Mouse (Mus musculus) ES-Bruce4 (cell line): ENCODE results near the gene Prss45. TPM values are rescaled to one million over a fixed set of nuclear protein-coding genes. Genes with fewer than 3 reads are reported as not detected.

Source experiments
- H3K27ac ChIP-seq: 2 replicates; pipeline ENCODE4 v1.5.1; 2012; ENCODE audit warnings: low read length, inconsistent platforms; ENCODE audit not compliant: insufficient read depth
- H3K27me3 ChIP-seq: 2 replicates; pipeline ENCODE4 v1.6.1; 2012; ENCODE audit warnings: mild to moderate bottlenecking, low read length, inconsistent platforms; ENCODE audit not compliant: control insufficient read depth, poor library complexity, insufficient read depth, severe bottlenecking
- H3K36me3 ChIP-seq: 2 replicates; pipeline ENCODE4 v1.6.1; 2012; ENCODE audit warnings: inconsistent platforms, mild to moderate bottlenecking, low read length, moderate library complexity; ENCODE audit not compliant: control insufficient read depth, poor library complexity, insufficient read depth, severe bottlenecking
- H3K4me1 ChIP-seq: one replicate; pipeline ENCODE4 v1.8.1; 2011; ENCODE audit warnings: low read length; ENCODE audit not compliant: control insufficient read depth, insufficient read depth
- H3K4me3 ChIP-seq: 2 replicates; pipeline ENCODE4 v1.5.1; 2011; ENCODE audit warnings: low read depth, mild to moderate bottlenecking, low read length
- H3K9ac ChIP-seq: 2 replicates; pipeline ENCODE4 v1.6.1; 2012; ENCODE audit warnings: low read depth, mild to moderate bottlenecking, inconsistent platforms; ENCODE audit not compliant: poor library complexity, severe bottlenecking
- H3K9me3 ChIP-seq: replicated peaks from 2 replicates; pipeline ENCODE4 v1.6.1; 2012; ENCODE audit warnings: mild to moderate bottlenecking, low read length, inconsistent platforms; ENCODE audit not compliant: control insufficient read depth, poor library complexity, insufficient read depth, severe bottlenecking
- CTCF ChIP-seq: IDR thresholded peaks from one replicate; pipeline ENCODE4 v1.8.1; 2011; ENCODE audit warnings: low read depth, low read length
- EP300 ChIP-seq: IDR thresholded peaks from 2 replicates; pipeline ENCODE4 v1.6.1; 2011; ENCODE audit warnings: low read depth, low read length; ENCODE audit not compliant: insufficient read depth
- POLR2A ChIP-seq: IDR thresholded peaks from one replicate; pipeline ENCODE4 v1.8.1; 2011; ENCODE audit warnings: low read length; ENCODE audit not compliant: insufficient read depth
- polyA plus RNA-seq: library from polyadenylated mRNA; stranded (reverse); fragments of >200 nt; gene quantifications from 2 replicates; pipeline ENCODE4 v1.2.4, GENCODE M21; 2011; ENCODE audit warnings: low read depth; ENCODE audit not compliant: missing spikeins, insufficient read depth, insufficient read length

Prss45 gene
- polyA plus RNA-seq, 1 experiment, result 0.66 TPM

GRCm38 (mm10) chr9:110877888-110878287 lies 43.5 kb downstream of the Prss45 start:
- H3K27me3 ChIP-seq, result no peaks in the 10 kb centered on the region
- no peak overlapping the region for H3K27ac ChIP-seq
- H3K9me3 ChIP-seq, result no peaks in the 10 kb centered on the region
- no peak overlapping the region for H3K4me3 ChIP-seq
- H3K4me1 ChIP-seq, result peaks cover 2% of the 10 kb centered on the region
- TF ChIP-seq EP300, result no peak
- TF ChIP-seq CTCF, result no peak
- no peaks in the 10 kb centered on the region for H3K36me3 ChIP-seq
- no peak overlapping the region for H3K9ac ChIP-seq

DNA sequence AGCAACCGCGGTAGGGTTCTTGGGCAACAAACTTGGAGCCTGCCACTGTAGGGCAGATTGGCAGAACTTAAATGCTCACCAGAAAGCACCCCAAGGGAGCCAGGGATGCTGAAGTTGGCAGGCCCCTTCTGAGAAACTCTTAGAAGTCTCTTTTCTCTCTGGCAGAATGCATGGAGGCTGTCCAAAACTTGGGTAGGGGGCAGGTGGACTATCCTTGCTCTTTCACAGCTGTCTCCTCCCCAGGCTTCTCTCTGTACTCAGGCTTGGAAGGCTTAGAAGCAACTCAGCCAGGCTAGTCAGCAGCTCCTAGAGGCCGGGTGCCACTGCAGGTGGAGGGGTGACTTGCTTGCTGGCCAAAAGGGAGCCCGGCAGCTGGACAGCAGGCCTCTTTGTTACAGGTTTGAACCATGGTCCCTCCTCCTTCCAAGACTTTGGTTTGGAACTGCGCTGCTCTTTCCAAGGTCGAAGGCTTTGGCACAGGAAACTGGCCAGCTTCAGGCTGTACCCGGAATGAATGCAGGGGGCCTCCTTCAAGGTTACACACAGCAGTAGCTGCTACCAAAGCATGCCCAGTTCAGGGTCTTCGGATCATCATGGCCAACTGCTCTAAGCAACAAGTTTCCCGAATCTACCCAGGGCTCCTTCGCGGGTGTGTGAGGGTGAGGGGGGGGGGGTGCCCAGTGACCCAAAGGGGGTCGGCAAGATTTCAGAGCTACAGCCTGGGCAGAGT lies 45.0 kb downstream of the Prss45 start, which contains the start of gene Als2cl:
Als2cl (plus strand) TSS at position 680 of the 730 bp plus-strand sequence.
- peaks cover 2% of the 10 kb centered on the region for H3K4me1 ChIP-seq
- H3K27me3 ChIP-seq, result no peaks in the 10 kb centered on the region
- peak within 1 kb of the TSS; percentile 54 for H3K9ac ChIP-seq
- no peak within 1 kb of the TSS for H3K27ac ChIP-seq
- H3K9me3 ChIP-seq, result no peaks in the 10 kb centered on the region
- TF ChIP-seq CTCF (no peak), EP300 (no peak), POLR2A (no peak)
- H3K4me3 ChIP-seq, result peak within 1 kb of the TSS; percentile 85
- H3K36me3 ChIP-seq, result no peaks in the 10 kb centered on the region

DNA sequence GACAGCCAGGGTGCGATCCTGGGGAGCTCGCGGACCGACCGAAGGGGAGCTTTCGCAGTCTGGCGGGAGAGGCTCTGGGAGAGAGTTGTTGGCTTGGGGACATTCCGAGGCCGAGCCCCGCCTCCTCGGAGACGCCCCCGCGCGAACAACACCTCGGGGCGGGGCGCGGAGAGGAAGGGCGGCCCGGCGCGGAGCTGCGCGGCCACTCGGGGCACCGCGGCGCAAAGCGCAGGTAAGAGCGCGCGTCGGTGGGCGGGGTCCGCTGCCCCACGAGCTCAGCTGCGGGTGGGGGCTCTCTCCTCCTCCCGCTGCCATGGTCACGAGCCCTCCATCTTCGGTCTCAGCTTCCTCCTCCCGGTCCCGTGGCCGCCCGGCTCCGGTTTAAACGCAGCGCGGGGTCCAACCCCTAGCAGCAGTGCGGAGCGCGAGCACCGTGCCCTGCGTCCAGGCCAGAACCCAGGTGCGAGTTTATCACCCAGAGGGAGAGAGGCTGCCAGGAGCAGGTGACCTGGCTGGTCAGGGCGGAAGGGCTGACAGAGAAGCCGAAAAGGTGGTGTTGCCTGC lies 45.7 kb downstream of the Prss45 start, which contains the start of gene Tmie:
Tmie (minus strand) TSS at position 116 of the 564 bp plus-strand sequence.
- Histone ChIP-seq H3K4me1 (peaks cover 2% of the 10 kb centered on the region), H3K4me3 (peak within 1 kb of the TSS; percentile 85), H3K9me3 (no peaks in the 10 kb centered on the region), H3K27me3 (no peaks in the 10 kb centered on the region), H3K36me3 (no peaks in the 10 kb centered on the region), H3K27ac (no peak within 1 kb of the TSS), H3K9ac (peak within 1 kb of the TSS; percentile 54)
- TF ChIP-seq POLR2A (no peak), EP300 (no peak), CTCF (no peak)

- no peaks in the 10 kb centered on the region for H3K27me3 ChIP-seq
- H3K9ac ChIP-seq, result peak overlapping the region; percentile 54
- H3K4me1 ChIP-seq, result peaks cover 2% of the 10 kb centered on the region
- H3K36me3 ChIP-seq, result no peaks in the 10 kb centered on the region
- TF ChIP-seq EP300 (no peak), CTCF (no peak), POLR2A (no peak)
- H3K27ac ChIP-seq, result no peak overlapping the region
- H3K4me3 ChIP-seq, result peak overlapping the region; percentile 85
- no peaks in the 10 kb centered on the region for H3K9me3 ChIP-seq
These were observed 46.4 kb downstream of the Prss45 start for GRCm38 (mm10) chr9:110880772-110881171.

GRCm38 (mm10) chr9:110881953-110882352 lies 47.6 kb downstream of the Prss45 start:
- TF ChIP-seq EP300 (no peak), CTCF (no peak), POLR2A (no peak)
- H3K36me3 ChIP-seq, result no peaks in the 10 kb centered on the region
- H3K4me3 ChIP-seq, result no peak overlapping the region
- H3K9ac ChIP-seq, result no peak overlapping the region
- no peak overlapping the region for H3K27ac ChIP-seq
- peaks cover 2% of the 10 kb centered on the region for H3K4me1 ChIP-seq
- no peaks in the 10 kb centered on the region for H3K27me3 ChIP-seq
- no peaks in the 10 kb centered on the region for H3K9me3 ChIP-seq
